Mouse (Mus musculus) CH12.LX (cell line): ENCODE results near the gene Btf3. TPM values are rescaled to one million over a fixed set of nuclear protein-coding genes. Genes with fewer than 3 reads are reported as not detected.

Source experiments
- DNase-seq: peaks from one replicate; pipeline ENCODE4 v3.0.0-alpha.2; 2013; ENCODE audit errors: extremely low read depth
- H3K27ac ChIP-seq: 2 replicates; pipeline ENCODE4 v1.5.1; 2012; ENCODE audit warnings: low read depth, mild to moderate bottlenecking, control low read depth, moderate library complexity; ENCODE audit not compliant: insufficient read depth
- H3K27me3 ChIP-seq: replicated peaks from 2 replicates; pipeline ENCODE3; 2012; ENCODE audit warnings: inconsistent platforms
- H3K36me3 ChIP-seq, 2 experiments: replicated peaks in 1 of 2; 2 replicates each; pipeline versions ENCODE3 to v1.6.1; 2012; ENCODE audit warnings: inconsistent platforms in 1 of 2, low read length in 1 of 2, mild to moderate bottlenecking in 1 of 2, mixed read lengths in 1 of 2, moderate library complexity in 1 of 2; ENCODE audit not compliant: control insufficient read depth in 1 of 2, insufficient read depth in 1 of 2
- H3K4me1 ChIP-seq, 2 experiments: 2 replicates each; pipeline ENCODE4 v1.6.1; 2012; ENCODE audit warnings: inconsistent platforms in 1 of 2, moderate library complexity in 1 of 2; ENCODE audit not compliant: insufficient read depth in 2 of 2, control insufficient read depth in 1 of 2
- H3K4me2 ChIP-seq: 2 replicates; pipeline ENCODE4 v1.6.1; 2012; ENCODE audit warnings: low read depth, mild to moderate bottlenecking, control low read depth; ENCODE audit not compliant: poor library complexity, insufficient read depth, severe bottlenecking
- H3K4me3 ChIP-seq, 3 experiments: fragments of 150-350 bp in 1 of 3; sonication (generic) in 1 of 3; replicated peaks in 1 of 3; 2 replicates each; pipeline versions ENCODE3 to v1.5.1; 2011 to 2012; ENCODE audit warnings: low read depth in 2 of 3, low read length in 2 of 3, mild to moderate bottlenecking in 2 of 3, moderate library complexity in 2 of 3, control low read depth in 1 of 3, improper control_type of control experiment in 1 of 3, inconsistent platforms in 1 of 3, mixed read lengths in 1 of 3; ENCODE audit not compliant: poor library complexity in 1 of 3
- H3K79me2 ChIP-seq: replicated peaks from 2 replicates; pipeline ENCODE4 v1.6.1; 2012; ENCODE audit warnings: mild to moderate bottlenecking, moderate library complexity; ENCODE audit not compliant: control insufficient read depth, poor library complexity, insufficient read depth, severe bottlenecking; ENCODE audit errors: extremely low read depth
- H3K9ac ChIP-seq: 2 replicates; pipeline ENCODE4 v1.6.1; 2012; ENCODE audit warnings: low read depth, mild to moderate bottlenecking, control low read depth, moderate library complexity; ENCODE audit not compliant: insufficient read depth
- H3K9me3 ChIP-seq: replicated peaks from 2 replicates; pipeline ENCODE3; 2012; ENCODE audit warnings: low read length, inconsistent platforms, mixed read lengths
- BHLHE40 ChIP-seq: IDR thresholded peaks from 2 replicates; pipeline ENCODE4 v1.6.1; 2011; ENCODE audit warnings: mild to moderate bottlenecking, low read depth, low read length, improper control_type of control experiment
- CHD1 ChIP-seq: IDR thresholded peaks from 2 replicates; pipeline ENCODE4 v1.6.1; 2012; ENCODE audit warnings: low read depth, low read length, improper control_type of control experiment, inconsistent platforms
- CTCF ChIP-seq, 2 experiments: IDR thresholded peaks in 1 of 2; conservative IDR thresholded peaks in 1 of 2; 2 replicates each; pipeline ENCODE4 v1.5.1; 2011 to 2012; ENCODE audit warnings: low read depth in 2 of 2, low read length in 2 of 2, improper control_type of control experiment in 1 of 2, inconsistent platforms in 1 of 2, mild to moderate bottlenecking in 1 of 2, moderate library complexity in 1 of 2
- E2F4 ChIP-seq: IDR thresholded peaks from 2 replicates; pipeline ENCODE4 v1.6.1; 2011; ENCODE audit warnings: low read depth, low read length, improper control_type of control experiment; ENCODE audit not compliant: insufficient replicate concordance
- EP300 ChIP-seq: IDR thresholded peaks from 2 replicates; pipeline ENCODE4 v1.6.1; 2011; ENCODE audit warnings: low read length, improper control_type of control experiment
- ETS1 ChIP-seq: conservative IDR thresholded peaks from 2 replicates; pipeline ENCODE4 v1.6.1; 2012; ENCODE audit warnings: low read depth, mild to moderate bottlenecking, inconsistent platforms, low read length, improper control_type of control experiment, moderate library complexity
- HCFC1 ChIP-seq: IDR thresholded peaks from 2 replicates; pipeline ENCODE4 v1.6.1; 2012; ENCODE audit warnings: low read depth, mild to moderate bottlenecking, inconsistent platforms, low read length, improper control_type of control experiment
- JUN ChIP-seq: IDR thresholded peaks from 2 replicates; pipeline ENCODE4 v1.6.1; 2011; ENCODE audit warnings: low read depth, mild to moderate bottlenecking, low read length, improper control_type of control experiment, moderate library complexity; ENCODE audit not compliant: insufficient read depth
- JUND ChIP-seq: conservative IDR thresholded peaks from 2 replicates; pipeline ENCODE4 v1.6.1; 2011; ENCODE audit warnings: low read depth, low read length, improper control_type of control experiment
- KAT2A ChIP-seq: IDR thresholded peaks from 2 replicates; pipeline ENCODE4 v1.6.1; 2012; ENCODE audit warnings: low read length, improper control_type of control experiment, inconsistent platforms; ENCODE audit not compliant: insufficient replicate concordance
- MAX ChIP-seq: IDR thresholded peaks from 2 replicates; pipeline ENCODE4 v1.6.1; 2011; ENCODE audit warnings: low read length, improper control_type of control experiment
- MEF2A ChIP-seq: IDR thresholded peaks from 2 replicates; pipeline ENCODE4 v1.6.1; 2014; ENCODE audit warnings: low read depth, mild to moderate bottlenecking, inconsistent platforms, low read length, improper control_type of control experiment, borderline replicate concordance
- MXI1 ChIP-seq: IDR thresholded peaks from 2 replicates; pipeline ENCODE4 v1.6.1; 2011; ENCODE audit warnings: mild to moderate bottlenecking, low read depth, low read length, improper control_type of control experiment
- NRF1 ChIP-seq: IDR thresholded peaks from 2 replicates; pipeline ENCODE4 v1.6.1; 2014; ENCODE audit warnings: low read depth, mild to moderate bottlenecking, inconsistent platforms, low read length, improper control_type of control experiment, moderate library complexity
- PAX5 ChIP-seq: IDR thresholded peaks from 2 replicates; pipeline ENCODE4 v1.6.1; 2012; ENCODE audit warnings: low read length, inconsistent platforms, mixed read lengths
- RAD21 ChIP-seq: IDR thresholded peaks from 2 replicates; pipeline ENCODE4 v1.6.1; 2011; ENCODE audit warnings: low read depth, mild to moderate bottlenecking, low read length, improper control_type of control experiment, moderate library complexity
- SMC3 ChIP-seq: IDR thresholded peaks from 2 replicates; pipeline ENCODE4 v1.6.1; 2011; ENCODE audit warnings: low read depth, low read length, improper control_type of control experiment
- TBP ChIP-seq: conservative IDR thresholded peaks from 2 replicates; pipeline ENCODE4 v1.6.1; 2011; ENCODE audit warnings: low read depth, low read length, improper control_type of control experiment
- TCF12 ChIP-seq: IDR thresholded peaks from 2 replicates; pipeline ENCODE4 v1.6.1; 2014; ENCODE audit warnings: low read depth, mild to moderate bottlenecking, inconsistent platforms, low read length, improper control_type of control experiment
- USF1 ChIP-seq: IDR thresholded peaks from 2 replicates; pipeline ENCODE4 v1.6.1; 2014; ENCODE audit warnings: low read depth, mild to moderate bottlenecking, inconsistent platforms, low read length, improper control_type of control experiment
- ZC3H11A ChIP-seq: IDR thresholded peaks from 2 replicates; pipeline ENCODE4 v1.6.1; 2012; ENCODE audit warnings: low read depth, mild to moderate bottlenecking, inconsistent platforms, low read length, improper control_type of control experiment
- ZMIZ1 ChIP-seq: IDR thresholded peaks from 2 replicates; pipeline ENCODE4 v1.6.1; 2012; ENCODE audit warnings: low read depth, mild to moderate bottlenecking, inconsistent platforms, low read length, improper control_type of control experiment
- ZNF384 ChIP-seq: IDR thresholded peaks from 2 replicates; pipeline ENCODE4 v1.6.1; 2012; ENCODE audit warnings: low read depth, low read length, improper control_type of control experiment, inconsistent platforms
- dilution Hi-C: fragments of 300-500 bp; cut with MboI; formaldehyde crosslinking; loops from 2 replicates; pipeline ENCODE4 v1.14.3; 2020; ENCODE audit warnings: low sequenced_read_pairs; ENCODE audit not compliant: extremely low pct_unique_long_range_greater_than_20kb, extremely low pct_ligation_motif_present
- in situ Hi-C: fragments of 300-500 bp; cut with MboI; formaldehyde crosslinking; loops from 3 replicates; pipeline ENCODE4 v1.14.3; 2019; ENCODE audit warnings: low sequenced_read_pairs, low pct_ligation_motif_present, low pct_unique_long_range_greater_than_20kb, mixed read lengths
- polyA plus RNA-seq: library from polyadenylated mRNA; unstranded; fragments of >175 nt; gene quantifications from 2 replicates; pipeline ENCODE4 v1.2.1, GENCODE M21; 2012; ENCODE audit warnings: low read depth; ENCODE audit not compliant: insufficient read length
- total RNA-seq, 2 experiments: library from RNA; depleted of rRNA; stranded (reverse); fragments of 300-350 nt in 1 of 2; fragments of >200 nt in 1 of 2; gene quantifications; 2 replicates each; pipeline ENCODE4 v1.2.3; 2012 to 2014

The Btf3 gene
- total and polyA plus RNA-seq, 3 experiments, result 1,038 to 1,568 (median 1,367) TPM

DNA sequence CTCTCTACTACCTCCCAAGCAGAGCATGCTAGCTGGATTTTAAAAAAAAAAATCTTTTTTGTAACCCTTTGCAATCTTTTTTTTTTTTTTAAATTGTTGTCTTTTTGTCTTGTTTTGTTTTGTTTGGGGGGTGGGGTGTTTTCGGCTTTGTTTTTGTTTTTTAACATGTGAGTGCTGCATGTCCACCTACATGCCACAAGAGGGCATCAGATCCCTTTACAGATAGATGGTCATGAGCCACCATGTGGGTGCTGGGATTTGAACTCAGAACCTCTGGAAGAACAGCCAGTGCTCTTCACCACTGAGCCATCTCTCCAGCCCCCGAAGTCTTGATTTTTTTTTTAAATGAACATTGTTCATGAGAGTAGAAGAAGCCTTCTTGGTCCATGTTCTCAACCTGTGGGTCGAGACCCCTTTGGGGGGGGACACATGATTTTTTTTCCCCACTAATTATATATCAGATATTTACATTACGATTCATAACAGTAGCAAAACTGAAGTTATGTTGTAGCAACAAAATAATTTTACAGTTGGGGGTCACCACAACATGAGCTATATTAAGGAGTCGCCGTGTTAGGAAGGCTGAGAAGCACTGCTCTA lies 18.8 kb downstream of the Btf3 start:
- Histone ChIP-seq H3K9ac (no peak overlapping the region), H3K27me3 (no peaks in the 10 kb centered on the region)
- in situ Hi-C loops, result no loop called here
- TF ChIP-seq PAX5 (no peak), CTCF (conservative IDR thresholded peaks at IDR 0.05 in 1 of 2, IDR thresholded peaks at IDR 0.05 in 1 of 2; ENCODE audit: low read depth in 2 of 2, low read length in 2 of 2) (peak in 1 of 2 experiments; percentile 60; a peak in 2 of 4 replicates), RAD21 (peak; percentile 36), SMC3 (peak; percentile 31; the same call in 1 of the 2 replicates), KAT2A (no peak)
- TF ChIP-seq, all 38 proteins: peak for 3
- Histone ChIP-seq H3K4me2 (no peak overlapping the region), H3K4me1 (peaks cover 2 to 30% of the 10 kb centered on the region in 2 experiments; a peak in 3 of 4 replicates), H3K27ac (no peak overlapping the region), H3K36me3 (no peaks in the 10 kb centered on the region), H3K9me3 (peaks cover 8% of the 10 kb centered on the region), H3K4me3 (no peak overlapping the region), H3K79me2 (no peaks in the 10 kb centered on the region)
- DNase-seq, result no peak
- dilution Hi-C loops, result no loop called here

DNA sequence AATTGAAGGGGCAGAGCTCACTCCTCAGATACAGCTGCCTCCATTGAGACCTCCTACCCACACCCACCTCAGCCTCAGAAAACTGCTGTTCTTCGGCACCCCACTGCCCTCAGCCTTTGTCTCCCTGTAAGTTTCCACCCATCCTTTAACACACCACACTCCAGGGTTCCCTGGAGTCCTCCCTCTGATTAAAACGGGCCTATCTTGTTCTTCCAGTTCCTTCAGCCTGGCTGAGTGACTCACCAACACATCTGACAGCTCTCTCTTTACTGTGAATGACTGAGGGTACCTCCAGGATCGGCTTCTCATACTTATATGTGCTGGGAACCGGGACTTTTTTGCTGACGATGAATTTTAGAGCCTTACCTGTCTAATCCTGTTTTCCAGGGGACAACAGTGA lies 20.7 kb downstream of the Btf3 start:
- Histone ChIP-seq H3K36me3 (no peaks in the 10 kb centered on the region), H3K4me1 (peaks cover 11 to 30% of the 10 kb centered on the region in 2 experiments), H3K9ac (no peak overlapping the region), H3K27me3 (no peaks in the 10 kb centered on the region), H3K4me3 (no peak overlapping the region), H3K4me2 (no peak overlapping the region), H3K27ac (no peak overlapping the region), H3K9me3 (peaks cover 8% of the 10 kb centered on the region), H3K79me2 (no peaks in the 10 kb centered on the region)
- dilution Hi-C loops, result no loop called here
- TF ChIP-seq TCF12, result no peak
- TF ChIP-seq USF1, result no peak
- TF ChIP-seq EP300, result no peak
- no peak for TF ChIP-seq NRF1
- no peak for TF ChIP-seq TBP
- no peak for TF ChIP-seq JUN
- TF ChIP-seq HCFC1, result no peak
- TF ChIP-seq CHD1, result no peak
- no peak for TF ChIP-seq MAX
- TF ChIP-seq JUND, result no peak
- no peak for TF ChIP-seq MEF2A
- no peak for TF ChIP-seq MXI1
- TF ChIP-seq ETS1, result no peak
- no peak for TF ChIP-seq RAD21
- TF ChIP-seq E2F4, result no peak
- no peak for TF ChIP-seq BHLHE40
- TF ChIP-seq ZC3H11A, result no peak
- TF ChIP-seq ZMIZ1, result no peak
- TF ChIP-seq ZNF384, result no peak
- no peak for TF ChIP-seq CTCF (conservative IDR thresholded peaks at IDR 0.05 in 1 of 2, IDR thresholded peaks at IDR 0.05 in 1 of 2; ENCODE audit: low read depth in 2 of 2, low read length in 2 of 2)
- in situ Hi-C loops, result no loop called here
- DNase-seq, result no peak
